Mouse (Mus musculus) lung, embryonic 15.5 days (tissue): ENCODE results near the gene Nfya. TPM values are rescaled to one million over a fixed set of nuclear protein-coding genes. Genes with fewer than 3 reads are reported as not detected.
"Not testable (repeated sequence)": the region's sequence is repeated elsewhere in the genome, so short reads cannot be mapped to it uniquely, and the experiment has no call there.

Experiments used
- ATAC-seq: fragments of 200-750 bp; cut with Nextera tagmentation; 2 replicates; pipeline ENCODE4 v1.8.0; 2017; ENCODE audit warnings: moderate number of reproducible peaks, borderline replicate concordance; ENCODE audit not compliant: low FRiP score, low TSS enrichment; ENCODE audit errors: extremely low read depth
- H3K27ac ChIP-seq: fragments of 300-500 bp; sonication (generic); 2 replicates; pipeline ENCODE4 v1.5.1; 2015; ENCODE audit warnings: moderate library complexity, mild to moderate bottlenecking, inconsistent platforms
- H3K27me3 ChIP-seq: fragments of 300-500 bp; sonication (generic); 2 replicates; pipeline ENCODE4 v1.6.1; 2015; ENCODE audit warnings: inconsistent platforms
- H3K36me3 ChIP-seq: fragments of 300-500 bp; sonication (generic); 2 replicates; pipeline ENCODE4 v1.6.1; 2015; ENCODE audit warnings: inconsistent platforms
- H3K4me1 ChIP-seq: fragments of 300-500 bp; sonication (generic); 2 replicates; pipeline ENCODE4 v1.6.1; 2015; ENCODE audit warnings: inconsistent platforms
- H3K4me2 ChIP-seq: fragments of 300-500 bp; sonication (generic); 2 replicates; pipeline ENCODE4 v1.6.1; 2015; ENCODE audit warnings: inconsistent platforms, mild to moderate bottlenecking, moderate library complexity
- H3K4me3 ChIP-seq: fragments of 300-500 bp; sonication (generic); 2 replicates; pipeline ENCODE4 v1.5.1; 2015; ENCODE audit warnings: mild to moderate bottlenecking, inconsistent platforms
- H3K9ac ChIP-seq: fragments of 300-500 bp; sonication (generic); 2 replicates; pipeline ENCODE4 v1.6.1; 2015; ENCODE audit warnings: inconsistent platforms
- H3K9me3 ChIP-seq: fragments of 300-500 bp; sonication (generic); 2 replicates; pipeline ENCODE4 v1.6.1; 2016; ENCODE audit warnings: inconsistent platforms
- WGBS: fragments of 180-500 bp; shearing (Covaris S2); methylation state at CpG from one replicate; pipeline ENCODE4 v1.1.7; 2015; 5-methylcytosine and 5-hydroxymethylcytosine counted together
- polyA plus RNA-seq: library from polyadenylated mRNA; unstranded; fragments of >200 nt; fragmentation: Nextera tagmentation; extraction: Ambion mirVana; gene quantifications from 2 replicates; pipeline ENCODE4 v1.2.1, GENCODE M21; 2015

Gene Nfya
- polyA plus RNA-seq, 1 experiment from 2014 or later, result 19.9 TPM

DNA sequence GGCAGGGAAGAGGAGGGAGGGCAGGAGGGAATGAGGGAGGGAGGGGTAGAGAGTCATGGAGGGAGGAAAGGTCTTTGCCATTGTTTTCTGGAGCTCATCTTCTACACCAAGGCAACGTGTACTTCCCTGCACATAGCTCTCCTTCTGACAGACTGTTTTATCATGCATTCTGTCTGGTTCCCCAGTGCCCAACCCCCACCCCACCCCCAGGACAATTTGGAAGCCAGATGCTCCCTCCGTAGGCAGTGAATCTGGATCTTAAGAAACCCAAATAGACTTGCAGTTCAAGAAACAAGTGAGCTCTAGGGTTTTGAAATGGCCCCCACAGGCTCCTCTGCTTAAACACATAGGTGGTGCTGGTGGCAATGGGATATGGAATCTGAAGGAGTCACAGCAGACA lies 51.8 kb downstream of the Nfya start:
- Histone ChIP-seq H3K4me2 (no peak overlapping the region), H3K4me1 (no peaks in the 10 kb centered on the region), H3K9me3 (no peaks in the 10 kb centered on the region), H3K27ac (no peak overlapping the region), H3K36me3 (no peaks in the 10 kb centered on the region), H3K4me3 (no peak overlapping the region), H3K27me3 (no peaks in the 10 kb centered on the region), H3K9ac (no peak overlapping the region)
- WGBS, result 55% methylated on average over 2 of the region's 2 CpGs
- no peak for ATAC-seq

DNA sequence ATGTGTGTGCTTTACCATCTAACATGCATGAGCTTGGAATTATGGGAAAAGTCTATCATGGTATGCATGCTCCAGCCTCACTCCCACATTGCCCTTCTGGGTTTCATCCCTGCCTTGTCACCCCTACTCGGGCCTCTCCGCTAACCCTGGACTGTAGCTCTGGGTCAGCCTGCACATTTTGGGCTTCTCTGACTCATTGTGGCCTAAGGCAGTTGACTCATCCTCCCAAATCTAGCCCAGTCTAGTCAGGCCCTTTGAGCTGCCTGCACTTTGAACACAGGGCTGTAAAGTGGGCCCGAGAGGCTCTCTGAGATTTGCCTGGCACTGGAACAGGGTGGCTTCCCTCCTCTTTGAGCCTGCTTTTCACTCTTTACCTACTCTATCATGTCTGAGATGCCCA lies 53.9 kb downstream of the Nfya start:
- Histone ChIP-seq H3K4me2 (no peak overlapping the region), H3K27me3 (no peaks in the 10 kb centered on the region), H3K9me3 (no peaks in the 10 kb centered on the region), H3K36me3 (no peaks in the 10 kb centered on the region), H3K4me3 (no peak overlapping the region), H3K9ac (no peak overlapping the region), H3K4me1 (no peaks in the 10 kb centered on the region), H3K27ac (no peak overlapping the region)
- WGBS, result 83% methylated on average over 3 of the region's 3 CpGs
- no peak for ATAC-seq

DNA sequence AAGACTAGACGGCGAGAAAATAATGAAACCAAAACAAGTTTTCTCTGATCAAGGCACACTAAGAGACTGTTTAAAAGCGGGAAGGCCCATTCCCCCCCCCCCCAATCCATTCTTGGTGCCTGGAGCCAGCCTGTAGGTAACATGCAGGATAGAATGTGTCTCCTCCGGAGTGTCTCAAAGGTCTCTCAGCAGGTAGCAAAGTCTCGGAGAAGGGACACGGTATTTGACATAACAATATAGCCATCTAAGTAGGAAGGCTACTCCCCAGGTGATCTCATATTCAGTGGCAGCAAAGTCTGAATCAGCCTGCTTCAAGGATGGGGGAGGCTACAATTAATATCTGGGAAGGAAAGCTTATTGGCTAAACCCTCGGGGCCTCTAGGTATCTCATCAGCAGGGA lies 56.7 kb downstream of the Nfya start:
- 75% methylated on average over 7 of the region's 7 CpGs for WGBS
- not testable (repeated sequence) for H3K27me3 ChIP-seq

DNA sequence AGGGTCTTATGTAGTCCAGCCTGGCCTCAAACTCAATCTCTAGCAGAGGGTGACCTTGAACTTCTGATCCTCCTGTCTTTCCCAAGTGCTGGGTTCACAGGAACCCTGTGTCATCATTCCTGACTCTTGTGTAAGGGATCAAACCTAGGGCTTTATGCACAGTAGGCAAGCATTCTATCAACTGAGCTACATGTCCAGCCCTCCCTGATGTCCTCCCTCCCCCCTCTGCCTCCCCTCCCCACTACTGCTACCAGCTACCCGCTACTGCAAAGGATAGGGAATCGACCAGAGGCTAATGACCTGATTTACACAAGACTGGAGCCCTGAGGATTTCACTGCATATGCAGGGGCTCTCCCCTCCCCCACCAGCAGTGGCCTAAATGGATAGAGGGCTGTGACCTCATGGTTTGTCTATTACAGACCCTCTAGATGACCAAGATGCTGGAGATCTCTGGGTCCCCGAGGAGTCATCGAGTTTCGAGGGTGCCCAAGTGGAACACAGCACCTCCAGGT lies 59.0 kb downstream of the Nfya start:
- WGBS, result 78% methylated on average over 5 of the region's 5 CpGs
- no peaks in the 10 kb centered on the region for H3K27me3 ChIP-seq

More for the DNA sequence above, 56.7 kb downstream of the Nfya start:
- H3K4me1 ChIP-seq, ATAC-seq, H3K36me3 ChIP-seq, H3K4me2 ChIP-seq, H3K9me3 ChIP-seq, H3K4me3 ChIP-seq, H3K27ac ChIP-seq, H3K9ac ChIP-seq: not testable (repeated sequence)

DNA sequence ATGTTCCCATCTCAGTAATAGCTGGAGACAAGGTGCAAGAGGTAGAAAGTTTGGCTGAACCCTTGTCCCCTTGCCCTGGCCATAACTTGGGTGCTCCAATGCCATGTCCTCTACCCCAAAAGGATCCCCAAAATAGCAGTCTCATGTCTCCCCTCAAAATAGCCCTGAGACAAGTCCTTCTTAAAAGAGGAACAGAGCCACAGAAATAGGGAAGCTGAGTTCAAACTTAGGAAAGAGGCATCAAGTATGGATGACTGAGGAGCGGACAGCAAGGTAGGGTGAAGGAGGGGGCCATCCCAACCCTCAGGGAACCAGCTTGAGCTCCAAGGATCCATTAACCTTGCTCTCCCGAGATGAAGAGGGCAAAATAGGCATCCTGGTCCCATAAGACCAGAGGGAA lies 62.4 kb downstream of the Nfya start:
- 72% methylated on average over 2 of the region's 2 CpGs for WGBS
- Histone ChIP-seq H3K36me3 (no peaks in the 10 kb centered on the region), H3K4me2 (no peak overlapping the region), H3K27ac (no peak overlapping the region), H3K4me1 (no peaks in the 10 kb centered on the region), H3K4me3 (no peak overlapping the region), H3K9me3 (no peaks in the 10 kb centered on the region), H3K27me3 (no peaks in the 10 kb centered on the region), H3K9ac (no peak overlapping the region)
- ATAC-seq, result no peak

More for the DNA sequence above, 59.0 kb downstream of the Nfya start:
- no peak overlapping the region for H3K27ac ChIP-seq
- H3K4me1 ChIP-seq, result no peaks in the 10 kb centered on the region
- ATAC-seq, result no peak
- H3K9me3 ChIP-seq, result no peaks in the 10 kb centered on the region
- H3K4me2 ChIP-seq, result no peak overlapping the region
- no peak overlapping the region for H3K9ac ChIP-seq
- no peaks in the 10 kb centered on the region for H3K36me3 ChIP-seq
- no peak overlapping the region for H3K4me3 ChIP-seq

DNA sequence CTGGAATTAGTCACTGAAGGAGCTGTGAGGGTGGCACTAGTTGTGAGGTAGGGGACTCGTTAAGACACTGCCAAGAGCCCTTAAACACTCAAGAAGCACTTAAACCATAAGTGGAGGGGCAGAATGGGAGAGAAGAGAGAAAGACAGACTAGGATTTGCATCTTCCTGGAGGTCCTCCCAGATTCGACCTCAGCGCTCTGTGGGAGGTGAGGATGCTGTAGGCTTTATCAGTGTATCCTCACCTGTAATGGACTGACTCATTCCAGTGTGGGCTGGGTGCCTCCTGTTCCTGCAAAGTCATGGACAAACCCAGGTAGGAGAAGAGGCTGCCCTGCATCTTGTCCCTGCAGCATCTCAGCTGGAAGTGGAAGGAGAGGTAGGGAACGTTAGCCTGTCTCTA lies 62.9 kb downstream of the Nfya start:
- WGBS, result 59% methylated on average over 4 of the region's 4 CpGs
- H3K27me3 ChIP-seq, result no peaks in the 10 kb centered on the region
- no peaks in the 10 kb centered on the region for H3K9me3 ChIP-seq
- no peak overlapping the region for H3K27ac ChIP-seq
- no peak overlapping the region for H3K9ac ChIP-seq
- H3K4me1 ChIP-seq, result no peaks in the 10 kb centered on the region
- 0 out of 2 replicates have a peak, but pooled peaks have one; percentile 11 for ATAC-seq
- H3K36me3 ChIP-seq, result no peaks in the 10 kb centered on the region
- H3K4me3 ChIP-seq, result no peak overlapping the region
- H3K4me2 ChIP-seq, result no peak overlapping the region

DNA sequence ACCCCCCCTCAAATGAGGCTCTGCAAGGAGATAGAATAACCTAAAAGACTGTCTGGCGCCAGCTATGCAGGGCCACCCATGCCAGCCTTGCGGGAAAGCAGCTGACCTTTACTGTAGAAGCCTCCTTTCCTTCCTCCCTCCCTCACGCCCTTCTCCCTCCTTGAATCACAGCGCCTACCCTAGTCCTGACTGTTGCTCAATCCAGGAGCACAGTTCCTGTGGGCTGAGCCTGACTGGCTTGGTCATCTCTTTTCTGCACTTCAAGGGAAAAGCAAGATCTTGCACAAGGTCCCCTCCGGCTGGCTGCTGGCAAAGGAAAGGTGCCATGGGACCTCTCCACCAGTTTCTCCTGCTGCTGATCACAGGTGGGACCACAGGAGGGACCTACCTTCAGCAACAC lies 63.5 kb downstream of the Nfya start, which contains the start of gene Trem2:
Trem2 (plus strand) TSS at position 171 of the 400 bp plus-strand sequence.
- Histone ChIP-seq H3K9ac (no peak within 1 kb of the TSS), H3K27ac (no peak within 1 kb of the TSS), H3K4me2 (no peak within 1 kb of the TSS), H3K4me3 (no peak within 1 kb of the TSS), H3K9me3 (no peaks in the 10 kb centered on the region), H3K36me3 (no peaks in the 10 kb centered on the region), H3K27me3 (no peaks in the 10 kb centered on the region), H3K4me1 (no peaks in the 10 kb centered on the region)
- ATAC-seq, result no peak
- 73% methylated on average over 5 of the region's 5 CpGs for WGBS

DNA sequence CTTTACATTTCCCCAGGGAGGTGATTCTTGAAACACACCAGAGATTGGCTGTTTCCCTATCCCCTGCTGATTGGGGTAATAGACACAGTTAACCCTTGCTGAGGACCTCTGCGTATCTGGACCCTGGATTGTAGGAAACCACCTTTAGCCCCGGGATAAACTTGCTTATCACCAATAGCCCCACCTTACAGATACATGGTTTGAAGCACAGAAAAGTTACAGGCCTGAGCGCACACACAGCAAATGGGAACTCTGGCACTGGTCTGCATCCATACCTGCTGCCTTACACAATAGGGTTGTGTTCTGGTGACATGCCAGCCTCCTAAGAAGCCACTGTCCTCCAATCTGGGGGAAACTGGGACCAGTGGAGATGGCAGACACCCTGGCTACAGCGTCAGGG lies 63.9 kb downstream of the Nfya start:
- Histone ChIP-seq H3K4me2 (no peak overlapping the region), H3K27ac (no peak overlapping the region), H3K9ac (no peak overlapping the region), H3K36me3 (no peaks in the 10 kb centered on the region), H3K9me3 (no peaks in the 10 kb centered on the region), H3K4me1 (no peaks in the 10 kb centered on the region), H3K27me3 (no peaks in the 10 kb centered on the region), H3K4me3 (no peak overlapping the region)
- no peak for ATAC-seq
- 73% methylated on average over 4 of the region's 4 CpGs for WGBS

DNA sequence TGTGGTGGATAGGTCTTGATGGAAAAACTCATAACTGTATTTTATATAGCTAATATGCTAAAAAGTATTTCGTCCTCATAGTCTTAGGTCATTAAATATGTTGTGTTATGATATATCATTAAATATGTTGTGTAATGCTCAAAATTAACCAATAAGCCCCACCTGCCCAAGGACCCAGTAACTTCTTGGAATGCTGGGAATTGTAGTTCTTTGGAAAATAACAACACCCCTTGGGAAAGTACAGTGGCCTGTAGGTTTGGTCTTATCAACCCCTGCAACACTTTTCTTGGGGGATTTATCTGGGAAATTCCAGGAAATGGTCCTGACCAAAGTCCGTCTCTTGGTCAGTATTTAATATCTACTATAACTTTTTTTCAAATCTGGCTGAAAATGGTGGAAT lies 66.6 kb downstream of the Nfya start:
- Histone ChIP-seq H3K27ac (no peak overlapping the region), H3K4me2 (no peak overlapping the region), H3K9me3 (no peaks in the 10 kb centered on the region), H3K4me3 (no peak overlapping the region), H3K4me1 (no peaks in the 10 kb centered on the region), H3K9ac (no peak overlapping the region), H3K36me3 (no peaks in the 10 kb centered on the region), H3K27me3 (no peaks in the 10 kb centered on the region)
- WGBS, result 79% methylated on average over 2 of the region's 2 CpGs
- ATAC-seq, result no peak

DNA sequence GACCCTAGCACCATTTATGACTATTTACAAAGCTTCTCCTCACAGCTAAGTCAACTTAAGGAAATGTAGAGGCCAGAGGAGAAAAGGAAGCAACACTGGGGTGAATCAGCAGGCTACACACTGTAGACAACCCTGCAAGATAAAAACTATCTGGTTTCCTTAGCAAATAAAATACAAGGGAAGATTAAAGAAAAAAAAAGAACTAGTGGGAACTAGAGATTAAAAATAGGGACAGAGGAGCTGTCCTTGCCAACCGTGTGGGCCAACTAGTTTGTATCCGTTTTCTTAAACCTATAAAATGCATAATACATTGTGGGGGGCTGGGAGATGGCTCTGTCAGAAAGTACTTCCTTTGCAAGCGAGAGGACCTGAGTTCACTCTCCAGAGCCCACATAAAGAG lies 67.8 kb downstream of the Nfya start:
- 62% methylated on average over 3 of the region's 3 CpGs for WGBS
- no peak for ATAC-seq
- Histone ChIP-seq H3K9ac (no peak overlapping the region), H3K36me3 (no peaks in the 10 kb centered on the region), H3K27me3 (no peaks in the 10 kb centered on the region), H3K4me1 (no peaks in the 10 kb centered on the region), H3K4me3 (no peak overlapping the region), H3K4me2 (no peak overlapping the region), H3K27ac (no peak overlapping the region), H3K9me3 (no peaks in the 10 kb centered on the region)

DNA sequence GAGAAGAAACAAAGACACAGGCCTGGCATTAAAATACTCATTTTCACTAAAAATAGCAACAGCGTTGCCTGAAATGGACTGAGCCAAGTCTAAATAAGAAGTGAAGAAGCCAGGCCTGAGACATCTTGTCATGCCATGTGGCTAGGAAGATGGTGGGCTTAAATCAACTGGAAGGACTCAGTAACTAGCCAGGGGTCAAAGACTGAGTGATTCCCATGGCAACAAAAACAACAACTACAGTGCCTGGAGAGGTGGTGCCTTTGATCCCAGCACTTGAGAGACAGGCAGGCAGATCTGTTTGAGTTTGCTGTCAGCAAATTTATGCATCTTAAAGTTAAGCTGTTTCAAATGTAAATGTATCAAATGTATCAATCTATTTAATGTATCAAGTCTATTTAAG lies 69.4 kb downstream of the Nfya start:
- Histone ChIP-seq H3K36me3 (no peaks in the 10 kb centered on the region), H3K4me3 (no peak overlapping the region), H3K9ac (no peak overlapping the region), H3K27ac (no peak overlapping the region), H3K4me1 (no peaks in the 10 kb centered on the region), H3K9me3 (no peaks in the 10 kb centered on the region), H3K27me3 (no peaks in the 10 kb centered on the region), H3K4me2 (no peak overlapping the region)
- WGBS, result 88% methylated on average over 1 of the region's 1 CpGs
- no peak for ATAC-seq
